Mouse (Mus musculus) stomach, embryonic 16.5 days (tissue): ENCODE measurements around the gene St3gal5. TPM values are rescaled to one million over a fixed set of nuclear protein-coding genes. Genes with fewer than 3 reads are reported as not detected.

Experiments used
- ATAC-seq: fragments of 200-750 bp; cut with Nextera tagmentation; 2 replicates; pipeline ENCODE4 v1.8.0; 2017; ENCODE audit warnings: moderate number of reproducible peaks, moderate TSS enrichment; ENCODE audit not compliant: insufficient read depth, low FRiP score
- H3K27ac ChIP-seq: fragments of 300-500 bp; sonication (generic); 2 replicates; pipeline ENCODE4 v1.5.1; 2014; ENCODE audit warnings: low read length
- H3K27me3 ChIP-seq: fragments of 300-500 bp; sonication (generic); 2 replicates; pipeline ENCODE4 v1.6.1; 2014; ENCODE audit warnings: low read length, control low read depth, mixed read lengths; ENCODE audit not compliant: control insufficient read depth, insufficient read depth
- H3K36me3 ChIP-seq: fragments of 300-500 bp; sonication (generic); 2 replicates; pipeline ENCODE4 v1.6.1; 2014; ENCODE audit warnings: low read length; ENCODE audit not compliant: control insufficient read depth, insufficient read depth
- H3K4me1 ChIP-seq: fragments of 300-500 bp; sonication (generic); 2 replicates; pipeline ENCODE4 v1.6.1; 2014; ENCODE audit warnings: low read length, control low read depth, mixed read lengths; ENCODE audit not compliant: control insufficient read depth, insufficient read depth
- H3K4me2 ChIP-seq: fragments of 300-500 bp; sonication (generic); 2 replicates; pipeline ENCODE4 v1.6.1; 2014; ENCODE audit warnings: low read depth, low read length, mixed read lengths
- H3K4me3 ChIP-seq: fragments of 300-500 bp; sonication (generic); replicated peaks from 2 replicates; pipeline ENCODE4 v1.5.1; 2014; ENCODE audit warnings: mild to moderate bottlenecking, low read length
- H3K9ac ChIP-seq: fragments of 300-500 bp; sonication (generic); 2 replicates; pipeline ENCODE4 v1.6.1; 2014; ENCODE audit warnings: low read length
- H3K9me3 ChIP-seq: fragments of 300-500 bp; sonication (generic); replicated peaks from 2 replicates; pipeline ENCODE4 v1.6.1; 2016; ENCODE audit warnings: low read length, control low read depth; ENCODE audit not compliant: control insufficient read depth
- WGBS: fragments of 180-500 bp; shearing (Covaris S2); extraction: QIAGEN DNeasy Blood & Tissue Kit; methylation state at CpG from one replicate; pipeline ENCODE4 v1.1.7; 2014; 5-methylcytosine and 5-hydroxymethylcytosine counted together
- polyA plus RNA-seq: library from polyadenylated mRNA; unstranded; fragments of >200 nt; fragmentation: Nextera tagmentation; extraction: Ambion mirVana; gene quantifications from 2 replicates; pipeline ENCODE4 v1.2.1, GENCODE M21; 2015

The St3gal5 gene
- polyA plus RNA-seq, 1 experiment from 2014 or later = 32.2 TPM

- H3K27me3 ChIP-seq = no peaks in the 10 kb centered on the region; the same call in none of the 2 replicates
- WGBS = 57% methylated on average over 5 of the region's 5 CpGs
- no peak overlapping the region for H3K9ac ChIP-seq
- peaks cover 24% of the 10 kb centered on the region for H3K4me1 ChIP-seq
- peaks cover 2% of the 10 kb centered on the region; the same call in 1 of the 2 replicates for H3K9me3 ChIP-seq
- H3K36me3 ChIP-seq = no peaks in the 10 kb centered on the region
- H3K4me3 ChIP-seq = no peak overlapping the region
- ATAC-seq = no peak
- H3K4me2 ChIP-seq = no peak overlapping the region
- no peak overlapping the region for H3K27ac ChIP-seq
Observed at GRCm38 (mm10) chr6:72190577-72190976, 93.2 kb downstream of the St3gal5 start.

- WGBS = 62% methylated on average over 3 of the region's 3 CpGs
- Histone ChIP-seq H3K4me3 (no peak overlapping the region), H3K27ac (no peak overlapping the region), H3K27me3 (no peaks in the 10 kb centered on the region), H3K4me1 (peaks cover 15% of the 10 kb centered on the region; the same call in 1 of the 2 replicates), H3K9me3 (peaks cover 4% of the 10 kb centered on the region; the same call in 1 of the 2 replicates), H3K36me3 (no peaks in the 10 kb centered on the region), H3K4me2 (no peak overlapping the region), H3K9ac (no peak overlapping the region)
- peak; percentile 56; the same call in 1 of the 2 replicates for ATAC-seq
Observed at GRCm38 (mm10) chr6:72196660-72197059, 99.3 kb downstream of the St3gal5 start.

- no peaks in the 10 kb centered on the region for H3K27me3 ChIP-seq
- no peak overlapping the region for H3K4me2 ChIP-seq
- ATAC-seq = no peak
- peaks cover 4% of the 10 kb centered on the region; the same call in 1 of the 2 replicates for H3K9me3 ChIP-seq
- H3K4me1 ChIP-seq = peaks cover 15% of the 10 kb centered on the region; the same call in 1 of the 2 replicates
- no peaks in the 10 kb centered on the region for H3K36me3 ChIP-seq
- H3K9ac ChIP-seq = no peak overlapping the region
- no peak overlapping the region for H3K4me3 ChIP-seq
- no peak overlapping the region for H3K27ac ChIP-seq
Observed at GRCm38 (mm10) chr6:72197515-72197914, 100.1 kb downstream of the St3gal5 start.

- no peak overlapping the region for H3K4me3 ChIP-seq
- peaks cover 19% of the 10 kb centered on the region; the same call in 1 of the 2 replicates for H3K4me1 ChIP-seq
- peaks cover under 1% of the 10 kb centered on the region; the same call in 1 of the 2 replicates for H3K9me3 ChIP-seq
- no peak overlapping the region for H3K4me2 ChIP-seq
- WGBS = 45% methylated on average over 11 of the region's 11 CpGs
- no peaks in the 10 kb centered on the region for H3K36me3 ChIP-seq
- ATAC-seq = peak; percentile 45; the same call in 1 of the 2 replicates
- H3K9ac ChIP-seq = peak overlapping the region; percentile 21; the same call in 1 of the 2 replicates
- no peak overlapping the region for H3K27ac ChIP-seq
- no peaks in the 10 kb centered on the region for H3K27me3 ChIP-seq
Observed at GRCm38 (mm10) chr6:72200595-72201256, 103.3 kb downstream of the St3gal5 start.

- Histone ChIP-seq H3K36me3 (no peaks in the 10 kb centered on the region), H3K4me1 (peaks cover 19% of the 10 kb centered on the region; the same call in 1 of the 2 replicates), H3K9ac (no peak overlapping the region)
Observed at GRCm38 (mm10) chr6:72202732-72203131, 105.3 kb downstream of the St3gal5 start.

GRCm38 (mm10) chr6:72203279-72203678 is 105.9 kb downstream of the St3gal5 start:
- Histone ChIP-seq H3K4me3 (no peak overlapping the region), H3K9me3 (no peaks in the 10 kb centered on the region), H3K27me3 (no peaks in the 10 kb centered on the region), H3K36me3 (no peaks in the 10 kb centered on the region), H3K4me2 (no peak overlapping the region), H3K27ac (no peak overlapping the region), H3K4me1 (peaks cover 14% of the 10 kb centered on the region; the same call in 1 of the 2 replicates), H3K9ac (no peak overlapping the region)
- no peak for ATAC-seq
- WGBS = 62% methylated on average over 5 of the region's 5 CpGs

More at GRCm38 (mm10) chr6:72202732-72203131, 105.3 kb downstream of the St3gal5 start:
- Histone ChIP-seq H3K27me3 (no peaks in the 10 kb centered on the region), H3K27ac (no peak overlapping the region), H3K4me2 (no peak overlapping the region), H3K4me3 (no peak overlapping the region), H3K9me3 (no peaks in the 10 kb centered on the region)
- 67% methylated on average over 5 of the region's 5 CpGs for WGBS
- no peak for ATAC-seq

Other genes with a start within 250 kb of the St3gal5 start
- gene Ptcd3, start 188.8 kb upstream of the St3gal5 start, polyA plus RNA-seq = 88.1 and 90.8 TPM in 2 replicates
- 26.4 and 30.4 TPM in 2 replicates for gene Polr1a, start 188.5 kb upstream of the St3gal5 start, polyA plus RNA-seq
- gene Atoh8, start 138.0 kb downstream of the St3gal5 start, polyA plus RNA-seq = 8.6 and 9.2 TPM in 2 replicates
- not detected in 2 replicates for gene Sftpb, start 207.0 kb downstream of the St3gal5 start, polyA plus RNA-seq
- gene Usp39, start 247.6 kb downstream of the St3gal5 start, polyA plus RNA-seq = 29.7 and 31.4 TPM in 2 replicates
- 25.9 and 26.7 TPM in 2 replicates for gene 0610030E20Rik, start 249.7 kb downstream of the St3gal5 start, polyA plus RNA-seq